Mouse (Mus musculus): ENCODE measurements around the gene Ptgir. TPM values are rescaled to one million over a fixed set of nuclear protein-coding genes. Genes with fewer than 3 reads are reported as not detected.

Gene Ptgir
- total and polyA plus RNA-seq, 2 experiments from 2014 or later, result 0.11 TPM

DNA sequence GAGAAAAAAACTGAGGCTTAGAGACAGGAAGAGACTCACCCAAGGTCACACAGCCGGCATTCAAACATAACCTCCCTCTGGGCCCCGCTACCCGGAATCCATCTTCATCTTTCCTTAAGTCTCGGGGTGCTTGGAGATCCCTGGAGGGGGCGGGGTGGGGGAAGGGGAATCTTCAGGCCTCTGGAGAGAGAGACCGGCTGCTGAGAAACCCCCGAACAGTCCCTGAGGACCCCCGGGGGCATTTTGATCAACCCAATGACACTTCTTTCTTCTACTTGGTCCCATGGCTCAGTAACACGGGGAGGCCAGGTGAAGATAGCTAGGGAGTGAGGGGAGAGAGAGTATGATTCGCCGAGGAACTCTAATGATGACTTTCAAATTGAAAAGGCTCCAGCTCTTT, 30.3 kb upstream of the Ptgir start:
- 9% methylated on average over 11 of the region's 11 CpGs for WGBS
- Histone ChIP-seq H3K27me3 (ENCODE audit: insufficient read depth, low read length) (no peaks in the 10 kb centered on the region), H3K4me2 (ENCODE audit: low read depth, low read length, poor library complexity, severe bottlenecking) (peak overlapping the region; percentile 60), H3K4me3 (ENCODE audit: low read depth, low read length) (peak overlapping the region; percentile 85), H3K9me3 (ENCODE audit: low read length) (no peaks in the 10 kb centered on the region), H3K4me1 (ENCODE audit: insufficient read depth, low read length) (peaks cover 4% of the 10 kb centered on the region; the same call in 1 of the 2 replicates), H3K36me3 (ENCODE audit: insufficient read depth, low read length) (0 out of 2 replicates have a peak, but pooled peaks cover 3% of the 10 kb centered on the region), H3K27ac (ENCODE audit: low read depth, low read length) (peak overlapping the region; percentile 84; the same call in 1 of the 2 replicates), H3K9ac (replicated peaks; ENCODE audit: low read length, poor library complexity, severe bottlenecking) (peak overlapping the region; percentile 95)
- TF ChIP-seq CTCF (IDR thresholded peaks at IDR 0.05), result no peak
- no peak for DNase-seq (ENCODE audit: low spot score)
- no peak for ATAC-seq (ENCODE audit: low FRiP score)

DNA sequence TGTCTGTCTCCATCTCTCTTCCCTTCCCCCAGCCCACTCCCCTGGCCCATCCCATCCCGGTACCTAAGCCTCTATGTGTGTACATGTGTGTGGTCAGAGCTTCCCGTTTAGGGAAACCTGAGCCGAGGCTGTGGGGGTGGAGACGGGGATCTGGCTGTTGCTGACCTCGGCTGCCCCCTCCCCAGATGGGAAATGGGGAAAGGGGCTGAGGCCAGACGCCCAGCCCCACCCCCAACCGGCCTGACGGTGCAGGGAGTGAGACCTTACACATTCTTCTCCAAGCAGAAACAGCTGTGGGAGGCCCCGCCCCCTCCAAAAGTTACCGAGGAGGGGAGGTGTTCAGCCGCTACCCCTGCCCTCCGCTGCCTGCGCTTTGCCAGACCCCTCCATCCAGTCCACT, 29.7 kb upstream of the Ptgir start:
- H3K9ac ChIP-seq (replicated peaks; ENCODE audit: low read length, poor library complexity, severe bottlenecking), result peak overlapping the region; percentile 95
- WGBS, result 7% methylated on average over 12 of the region's 13 CpGs
- peak overlapping the region; percentile 85 for H3K4me3 ChIP-seq (ENCODE audit: low read depth, low read length)
- DNase-seq (ENCODE audit: low spot score), result no peak
- peaks cover 4% of the 10 kb centered on the region; the same call in 1 of the 2 replicates for H3K4me1 ChIP-seq (ENCODE audit: insufficient read depth, low read length)
- 0 out of 2 replicates have a peak, but pooled peaks cover 3% of the 10 kb centered on the region for H3K36me3 ChIP-seq (ENCODE audit: insufficient read depth, low read length)
- no peaks in the 10 kb centered on the region for H3K9me3 ChIP-seq (ENCODE audit: low read length)
- peak overlapping the region; percentile 60 for H3K4me2 ChIP-seq (ENCODE audit: low read depth, low read length, poor library complexity, severe bottlenecking)
- H3K27ac ChIP-seq (ENCODE audit: low read depth, low read length), result no peak overlapping the region
- no peaks in the 10 kb centered on the region for H3K27me3 ChIP-seq (ENCODE audit: insufficient read depth, low read length)
- ATAC-seq (ENCODE audit: low FRiP score), result no peak
- no peak for TF ChIP-seq CTCF (IDR thresholded peaks at IDR 0.05)

DNA sequence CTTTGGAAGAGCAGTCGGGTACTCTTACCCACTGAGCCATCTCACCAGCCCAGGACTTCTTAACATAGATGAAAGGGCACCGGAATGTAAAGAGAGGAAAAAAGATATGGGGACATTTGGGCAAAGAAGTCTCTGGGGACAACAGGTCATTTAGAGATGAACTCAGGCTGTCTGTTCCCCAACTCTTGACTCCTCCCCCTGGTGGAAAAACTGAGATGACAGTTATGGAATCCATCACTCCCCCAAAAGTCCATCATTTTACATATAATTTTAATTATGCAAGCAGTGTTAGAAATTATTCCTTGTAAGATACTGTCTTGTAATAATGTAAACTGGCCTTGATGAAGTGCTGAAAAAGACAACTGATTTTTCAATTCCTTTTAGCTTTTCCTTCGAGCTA, 28.6 kb upstream of the Ptgir start:
- Histone ChIP-seq H3K27me3 (ENCODE audit: insufficient read depth, low read length) (no peaks in the 10 kb centered on the region), H3K9ac (replicated peaks; ENCODE audit: low read length, poor library complexity, severe bottlenecking) (no peak overlapping the region), H3K36me3 (ENCODE audit: insufficient read depth, low read length) (0 out of 2 replicates have a peak, but pooled peaks cover 3% of the 10 kb centered on the region), H3K4me1 (ENCODE audit: insufficient read depth, low read length) (peaks cover 4% of the 10 kb centered on the region; the same call in 1 of the 2 replicates), H3K9me3 (ENCODE audit: low read length) (no peaks in the 10 kb centered on the region), H3K4me3 (ENCODE audit: low read depth, low read length) (no peak overlapping the region), H3K27ac (ENCODE audit: low read depth, low read length) (no peak overlapping the region), H3K4me2 (ENCODE audit: low read depth, low read length, poor library complexity, severe bottlenecking) (no peak overlapping the region)
- ATAC-seq (ENCODE audit: low FRiP score), result no peak
- WGBS, result 86% methylated on average over 3 of the region's 3 CpGs
- TF ChIP-seq CTCF (IDR thresholded peaks at IDR 0.05), result peak; percentile 40
- DNase-seq (ENCODE audit: low spot score), result no peak

DNA sequence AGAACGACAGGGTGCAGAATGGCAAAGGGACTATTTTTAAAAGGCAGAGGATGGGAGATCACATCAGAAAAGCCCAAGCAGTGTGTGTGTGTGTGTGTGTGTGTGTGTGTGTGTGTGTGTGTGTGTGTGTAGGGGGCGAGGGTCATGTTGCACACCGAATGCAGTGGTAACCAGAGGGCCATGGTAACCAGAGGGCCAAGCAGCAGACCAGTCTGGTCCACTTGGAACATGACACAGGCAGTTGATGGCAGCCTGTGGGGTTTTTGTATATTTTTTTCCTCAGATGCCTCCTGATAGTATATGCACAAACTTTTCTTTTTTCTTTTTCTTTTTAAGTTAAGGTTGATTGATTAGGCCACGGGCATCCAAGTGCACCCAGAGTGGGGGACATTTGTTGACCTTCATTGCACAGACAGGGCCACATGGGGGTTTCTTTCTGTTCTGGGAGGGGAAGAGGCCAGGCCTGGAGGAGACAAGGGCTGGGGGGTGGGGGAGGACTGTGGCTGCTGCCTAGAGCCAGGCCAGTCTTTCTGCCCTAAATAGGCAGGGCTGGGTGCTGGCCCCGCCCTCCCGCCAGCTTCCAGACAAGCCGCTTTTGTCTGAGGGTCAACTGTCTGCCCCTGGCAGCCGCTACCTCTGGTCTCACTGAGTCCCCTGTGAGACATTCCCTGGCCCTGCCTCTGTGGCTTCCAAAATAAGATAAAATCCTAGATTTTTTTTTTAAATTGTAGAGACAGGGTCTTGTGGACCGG, 26.3 kb upstream of the Ptgir start:
- Histone ChIP-seq H3K9ac (replicated peaks; ENCODE audit: low read length, poor library complexity, severe bottlenecking) (no peak overlapping the region), H3K4me2 (ENCODE audit: low read depth, low read length, poor library complexity, severe bottlenecking) (no peak overlapping the region), H3K27ac (ENCODE audit: low read depth, low read length) (no peak overlapping the region), H3K4me3 (ENCODE audit: low read depth, low read length) (no peak overlapping the region), H3K36me3 (ENCODE audit: insufficient read depth, low read length) (peaks cover 6% of the 10 kb centered on the region; the same call in 1 of the 2 replicates), H3K27me3 (ENCODE audit: insufficient read depth, low read length) (no peaks in the 10 kb centered on the region), H3K4me1 (ENCODE audit: insufficient read depth, low read length) (peaks cover 4% of the 10 kb centered on the region; the same call in 1 of the 2 replicates), H3K9me3 (ENCODE audit: low read length) (no peaks in the 10 kb centered on the region)
- no peak for TF ChIP-seq CTCF (IDR thresholded peaks at IDR 0.05)
- no peak for ATAC-seq (ENCODE audit: low FRiP score)
- 31% methylated on average over 9 of the region's 9 CpGs for WGBS
- DNase-seq (ENCODE audit: low spot score), result peak; percentile 44

DNA sequence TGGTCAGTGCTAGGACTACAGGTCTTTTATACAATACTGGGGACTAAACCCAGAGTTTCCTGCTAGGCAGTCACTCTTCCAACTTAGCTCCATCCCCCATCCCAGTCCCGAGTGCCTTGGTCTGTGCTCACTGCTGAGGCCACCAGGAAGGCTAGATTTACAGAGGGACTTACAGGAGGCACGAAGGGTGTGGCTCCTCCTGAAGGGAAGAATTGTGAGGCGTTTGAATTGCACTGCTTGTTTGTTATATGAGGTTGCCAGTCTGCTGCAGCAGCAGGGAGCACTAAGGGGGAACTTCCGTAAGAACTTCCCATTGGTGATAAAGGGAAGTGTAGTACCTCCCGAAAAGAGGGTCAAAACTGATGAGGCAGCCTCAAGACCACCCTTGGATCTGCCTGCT, 25.7 kb upstream of the Ptgir start:
- H3K4me3 ChIP-seq (ENCODE audit: low read depth, low read length), result no peak overlapping the region
- ATAC-seq (ENCODE audit: low FRiP score), result no peak
- no peak overlapping the region for H3K4me2 ChIP-seq (ENCODE audit: low read depth, low read length, poor library complexity, severe bottlenecking)
- H3K4me1 ChIP-seq (ENCODE audit: insufficient read depth, low read length), result peaks cover 4% of the 10 kb centered on the region; the same call in 1 of the 2 replicates
- no peak for TF ChIP-seq CTCF (IDR thresholded peaks at IDR 0.05)
- no peak overlapping the region for H3K9ac ChIP-seq (replicated peaks; ENCODE audit: low read length, poor library complexity, severe bottlenecking)
- H3K9me3 ChIP-seq (ENCODE audit: low read length), result no peaks in the 10 kb centered on the region
- no peak for DNase-seq (ENCODE audit: low spot score)
- peaks cover 13% of the 10 kb centered on the region for H3K36me3 ChIP-seq (ENCODE audit: insufficient read depth, low read length)
- H3K27ac ChIP-seq (ENCODE audit: low read depth, low read length), result no peak overlapping the region
- H3K27me3 ChIP-seq (ENCODE audit: insufficient read depth, low read length), result no peaks in the 10 kb centered on the region
- WGBS, result 28% methylated on average over 5 of the region's 5 CpGs

DNA sequence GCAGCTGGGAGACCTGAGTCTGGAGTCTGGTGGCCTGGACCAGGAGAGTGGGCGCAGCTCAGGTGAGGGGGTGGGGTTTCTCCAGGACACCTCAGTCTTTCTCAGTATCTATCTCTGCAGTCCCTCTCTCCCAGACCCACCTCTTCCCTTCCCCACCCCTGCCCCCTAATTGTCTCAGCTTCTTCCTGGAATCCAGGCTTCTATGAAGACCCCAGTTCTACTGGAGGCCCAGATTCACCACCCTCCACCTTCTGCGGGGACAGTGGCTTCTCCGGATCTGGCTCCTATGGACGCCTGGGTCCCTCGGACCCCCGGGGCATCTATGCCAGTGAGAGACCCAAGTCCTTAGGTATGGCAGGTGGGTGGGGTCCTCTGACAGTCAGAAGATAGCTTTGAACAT, 23.1 kb upstream of the Ptgir start:
- DNase-seq (ENCODE audit: low spot score) (no peak), ATAC-seq (ENCODE audit: low FRiP score) (no peak)
- no peak overlapping the region for H3K4me2 ChIP-seq (ENCODE audit: low read depth, low read length, poor library complexity, severe bottlenecking)
- peaks cover 25% of the 10 kb centered on the region for H3K36me3 ChIP-seq (ENCODE audit: insufficient read depth, low read length)
- no peak overlapping the region for H3K4me3 ChIP-seq (ENCODE audit: low read depth, low read length)
- no peaks in the 10 kb centered on the region for H3K27me3 ChIP-seq (ENCODE audit: insufficient read depth, low read length)
- no peak overlapping the region for H3K27ac ChIP-seq (ENCODE audit: low read depth, low read length)
- WGBS, result 94% methylated on average over 6 of the region's 6 CpGs
- no peaks in the 10 kb centered on the region for H3K4me1 ChIP-seq (ENCODE audit: insufficient read depth, low read length)
- no peaks in the 10 kb centered on the region for H3K9me3 ChIP-seq (ENCODE audit: low read length)
- TF ChIP-seq CTCF (IDR thresholded peaks at IDR 0.05), result no peak
- H3K9ac ChIP-seq (replicated peaks; ENCODE audit: low read length, poor library complexity, severe bottlenecking), result no peak overlapping the region

Measured in midbrain, postnatal 0 days (tissue).